Mouse (Mus musculus) erythroid progenitor cell, adult 5-6 weeks (primary cell): ENCODE results near the gene Pip5k1b. TPM values are rescaled to one million over a fixed set of nuclear protein-coding genes. Genes with fewer than 3 reads are reported as not detected.

Experiments used
- ATAC-seq: replicated peaks from 2 replicates; pipeline ENCODE4 v1.8.0; 2016; ENCODE audit warnings: moderate number of reproducible peaks, mild to moderate bottlenecking, moderate TSS enrichment, inconsistent platforms; ENCODE audit not compliant: poor library complexity, low FRiP score, severe bottlenecking
- total RNA-seq, 2 experiments: library from RNA; stranded (forward) in 1 of 2; stranded (reverse) in 1 of 2; fragments of 150-400 nt in 1 of 2; fragments of 186-747, 209-891 nt in 1 of 2; gene quantifications; 2 replicates each; pipeline versions ENCODE4 v1.2.3 to v1.2.4; 2015 to 2017; ENCODE audit warnings: low replicate concordance in 2 of 2

Pip5k1b gene
- total RNA-seq, 2 experiments from 2014 or later, result 70.0 to 96.8 TPM

DNA sequence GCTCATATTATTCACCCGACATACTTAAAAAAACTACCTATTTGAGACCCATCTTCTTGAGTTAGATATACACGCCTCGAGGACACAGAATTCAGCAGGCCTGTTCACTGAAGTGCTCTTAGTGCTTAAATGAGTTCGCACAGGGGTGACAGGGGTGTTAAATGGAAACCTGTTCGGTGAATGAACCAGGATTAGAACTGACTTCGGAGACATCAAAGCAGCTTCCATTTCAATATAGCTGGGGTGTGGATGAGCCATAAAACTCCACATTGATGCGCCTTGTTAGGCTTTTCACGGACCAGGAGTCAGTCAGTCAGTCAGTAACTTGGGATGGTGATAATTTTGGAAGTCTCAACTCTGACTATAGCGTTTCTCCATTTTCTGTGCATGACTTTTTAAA, 34.5 kb downstream of the Pip5k1b start:
- ATAC-seq, result no peak

DNA sequence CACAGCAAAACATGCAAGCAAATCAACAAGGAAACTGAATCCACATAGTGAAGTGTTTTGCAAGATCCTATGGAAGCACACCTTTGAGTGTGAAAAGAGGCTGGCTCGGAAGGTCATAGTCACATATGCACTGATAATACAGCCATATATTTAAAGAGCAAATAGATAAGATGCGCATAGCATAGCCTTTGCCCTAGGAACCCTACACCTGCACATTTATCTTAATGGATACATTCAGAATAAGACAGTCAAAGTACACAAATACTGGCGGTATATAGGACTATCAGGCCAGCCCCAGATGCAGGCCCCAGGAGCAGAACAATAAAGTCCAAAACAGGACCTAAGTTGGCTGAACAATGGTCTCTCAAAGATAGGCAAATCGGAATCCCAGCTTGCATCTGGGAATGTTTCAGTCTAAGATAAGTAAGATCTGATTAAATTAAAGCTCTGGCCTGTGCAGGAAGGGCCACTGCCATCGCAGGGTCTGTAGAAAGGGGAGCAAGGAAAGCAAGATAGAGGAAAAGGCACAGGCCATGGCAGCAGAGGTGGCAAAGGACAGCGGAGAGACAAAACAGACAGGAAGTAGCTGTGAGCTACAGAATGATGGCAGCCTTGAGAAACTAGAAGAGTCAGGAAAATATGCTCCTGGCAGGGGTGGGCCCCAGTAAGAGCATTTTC, 35.8 kb downstream of the Pip5k1b start:
- ATAC-seq, result no peak

DNA sequence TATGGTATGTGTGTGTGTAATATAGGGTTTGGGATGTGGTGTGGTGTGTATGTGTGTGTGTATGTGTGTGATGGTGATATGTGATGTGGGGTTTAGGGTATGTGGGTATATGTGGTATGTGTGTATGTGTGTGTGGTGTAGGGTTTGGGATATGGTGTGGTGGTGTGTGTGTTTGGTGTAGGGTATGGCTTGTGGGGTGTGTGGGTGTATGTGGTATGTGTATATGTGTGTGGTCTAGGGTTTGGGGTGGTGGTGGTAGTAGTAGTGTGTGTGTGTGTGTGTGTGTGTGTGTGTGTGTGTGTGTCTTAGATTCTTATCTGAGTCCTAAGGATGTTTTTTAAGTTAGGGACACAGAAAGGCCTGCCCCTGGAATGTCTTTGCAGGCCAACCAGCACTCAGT, 37.3 kb downstream of the Pip5k1b start:
- ATAC-seq, result no peak

DNA sequence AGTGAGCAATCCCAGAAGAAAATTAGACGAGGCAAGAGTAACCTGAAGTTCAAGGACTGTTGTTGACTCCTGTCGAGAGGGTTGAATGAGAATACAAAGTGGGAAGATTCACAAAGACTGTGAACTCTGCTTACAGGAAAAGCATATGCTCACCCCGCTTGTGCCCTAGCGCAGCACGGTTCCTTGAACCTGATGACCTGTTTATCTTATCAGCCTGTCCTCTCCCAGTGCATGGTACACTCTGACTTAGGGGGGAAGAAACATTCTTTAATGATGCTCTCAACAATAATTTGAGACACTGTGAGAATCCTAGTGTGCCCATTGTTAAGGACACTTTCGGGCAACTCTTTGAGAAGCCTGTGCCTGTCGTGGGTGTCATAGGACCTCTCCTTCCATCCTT, 38.6 kb downstream of the Pip5k1b start:
- ATAC-seq, result no peak

DNA sequence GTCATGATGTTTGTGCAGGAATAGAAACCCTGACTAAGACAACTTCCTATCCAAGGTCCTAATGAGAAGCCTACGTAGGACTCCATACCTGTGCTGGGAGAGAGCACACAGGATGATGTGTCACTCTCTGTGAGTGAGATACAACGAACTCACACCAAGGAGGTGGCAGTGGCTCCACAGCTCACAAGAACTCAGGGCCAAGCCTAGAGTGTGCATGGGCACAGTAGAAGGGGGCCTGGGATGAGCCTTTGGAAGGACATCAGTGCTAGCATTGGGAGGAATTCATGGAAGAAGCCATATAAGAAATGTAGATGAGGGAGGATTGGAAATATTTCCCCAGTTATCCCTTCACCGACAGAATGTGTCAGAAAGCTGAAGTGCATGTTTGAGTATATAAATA, 39.7 kb downstream of the Pip5k1b start:
- no peak for ATAC-seq

DNA sequence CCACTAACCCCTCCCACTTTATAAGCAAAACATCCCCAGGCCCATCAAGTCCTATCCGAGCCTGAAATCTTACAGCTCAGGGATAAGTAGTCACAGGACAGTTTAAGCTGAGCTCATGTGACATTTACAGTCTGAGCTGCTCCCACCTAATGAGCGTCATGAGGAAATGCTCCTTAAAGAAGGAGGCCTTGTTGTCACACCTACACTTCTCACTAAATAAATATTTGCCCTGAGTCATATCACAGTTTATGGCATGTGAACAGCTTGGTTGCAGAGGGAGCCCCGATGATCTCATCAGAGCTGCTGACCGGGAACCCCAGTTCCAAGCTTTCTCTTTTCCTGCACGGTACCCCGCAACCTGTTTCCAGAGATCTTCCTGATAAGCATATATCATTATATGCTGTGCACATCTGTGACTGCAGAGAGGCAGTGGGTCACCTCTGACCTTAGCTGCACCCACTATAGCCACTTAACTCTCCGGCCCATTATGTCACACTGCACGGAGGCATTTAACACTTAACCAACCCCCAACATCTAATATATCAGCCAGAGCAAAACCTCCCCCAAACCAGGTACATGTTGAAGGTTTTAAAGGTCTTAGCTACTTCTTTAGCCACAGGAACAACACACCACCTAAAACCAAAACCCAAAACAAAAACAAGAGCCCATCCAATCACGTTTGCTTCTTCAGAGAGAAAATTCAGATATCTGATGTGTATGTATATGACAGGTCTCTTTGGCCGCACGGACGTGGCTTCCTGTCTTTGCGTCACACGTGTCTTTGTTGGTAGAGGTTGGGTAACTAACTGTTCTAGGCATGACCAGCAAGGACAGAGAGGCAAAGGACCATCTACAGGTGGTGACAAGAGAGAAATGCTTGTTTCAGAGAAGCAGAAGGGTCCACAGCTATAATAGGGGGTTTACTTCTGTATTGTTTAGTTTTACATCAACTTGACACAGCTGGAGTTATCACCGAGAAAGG, 40.7 kb downstream of the Pip5k1b start:
- no peak for ATAC-seq

DNA sequence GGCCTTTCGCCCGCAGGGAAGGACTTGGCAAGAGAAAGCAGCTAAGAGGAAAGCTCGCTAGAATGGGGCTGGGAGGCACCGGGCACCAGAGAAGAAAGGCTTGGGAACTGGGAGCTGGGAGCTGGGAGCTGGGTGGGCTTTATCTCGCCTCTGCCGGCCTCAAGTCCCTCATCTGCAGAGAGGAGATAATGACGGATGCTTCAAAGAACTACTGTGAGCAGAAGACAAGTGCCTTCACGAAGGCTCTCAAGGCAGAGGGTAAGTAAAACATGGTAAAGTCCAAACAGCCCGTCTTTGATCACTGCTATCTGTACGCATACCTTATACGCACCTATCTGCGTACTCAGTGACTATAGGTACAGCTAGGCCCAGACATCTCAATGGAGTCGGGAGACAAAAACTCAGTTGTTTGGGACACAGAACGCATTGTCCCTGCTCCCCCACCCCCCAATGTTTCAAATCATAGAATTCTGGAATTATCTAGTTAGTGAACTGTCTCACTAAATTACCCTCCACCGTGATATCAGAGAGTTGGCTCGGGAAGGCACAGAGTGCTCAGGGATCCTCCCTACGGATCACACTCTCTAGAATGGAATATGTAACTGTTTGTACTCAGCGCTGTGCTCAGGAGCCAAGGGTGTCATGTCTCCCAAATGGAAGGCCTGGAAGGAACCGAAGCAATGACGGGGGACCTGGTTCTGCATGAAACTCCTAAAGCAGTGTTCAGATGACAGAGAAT, 42.4 kb downstream of the Pip5k1b start:
- ATAC-seq, result peak; percentile 88

DNA sequence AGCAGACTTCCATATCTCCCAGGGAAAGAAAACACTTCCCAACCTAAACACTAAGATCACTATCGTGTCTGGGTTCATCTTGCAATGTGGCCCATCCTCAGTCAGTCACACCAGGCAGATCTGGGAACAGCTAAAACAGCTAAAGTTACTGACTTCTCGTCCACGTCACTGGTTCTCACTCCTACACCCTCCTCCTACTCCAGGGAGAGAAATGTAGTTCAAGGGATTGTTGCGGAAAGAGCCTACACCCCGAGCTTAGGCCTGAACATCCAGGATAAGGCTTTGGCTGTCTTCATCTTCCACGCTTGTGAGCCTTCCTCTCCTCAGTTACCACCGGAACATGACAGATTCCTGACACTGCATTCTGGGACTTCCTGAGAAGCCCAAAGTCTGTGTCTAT, 43.7 kb downstream of the Pip5k1b start:
- ATAC-seq, result no peak

DNA sequence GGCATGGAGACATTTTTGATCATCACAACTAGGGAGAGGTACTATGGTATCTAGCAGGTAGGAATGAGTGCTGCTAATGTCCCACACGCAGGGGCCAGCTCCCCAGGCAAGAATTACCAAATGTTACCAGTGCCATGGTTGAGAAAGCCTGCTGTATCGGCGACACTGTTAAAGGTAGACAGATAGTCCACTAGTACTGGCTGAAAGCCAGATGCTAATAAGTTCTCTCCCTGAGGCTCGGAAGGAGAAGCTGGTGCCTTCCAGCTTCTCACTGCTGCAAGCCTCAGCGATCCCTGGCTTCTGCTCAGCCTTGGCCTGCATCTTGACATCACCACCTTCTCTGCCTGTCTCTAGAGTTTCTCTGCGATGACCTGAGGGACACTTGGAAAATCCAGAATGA, 46.3 kb downstream of the Pip5k1b start:
- no peak for ATAC-seq

DNA sequence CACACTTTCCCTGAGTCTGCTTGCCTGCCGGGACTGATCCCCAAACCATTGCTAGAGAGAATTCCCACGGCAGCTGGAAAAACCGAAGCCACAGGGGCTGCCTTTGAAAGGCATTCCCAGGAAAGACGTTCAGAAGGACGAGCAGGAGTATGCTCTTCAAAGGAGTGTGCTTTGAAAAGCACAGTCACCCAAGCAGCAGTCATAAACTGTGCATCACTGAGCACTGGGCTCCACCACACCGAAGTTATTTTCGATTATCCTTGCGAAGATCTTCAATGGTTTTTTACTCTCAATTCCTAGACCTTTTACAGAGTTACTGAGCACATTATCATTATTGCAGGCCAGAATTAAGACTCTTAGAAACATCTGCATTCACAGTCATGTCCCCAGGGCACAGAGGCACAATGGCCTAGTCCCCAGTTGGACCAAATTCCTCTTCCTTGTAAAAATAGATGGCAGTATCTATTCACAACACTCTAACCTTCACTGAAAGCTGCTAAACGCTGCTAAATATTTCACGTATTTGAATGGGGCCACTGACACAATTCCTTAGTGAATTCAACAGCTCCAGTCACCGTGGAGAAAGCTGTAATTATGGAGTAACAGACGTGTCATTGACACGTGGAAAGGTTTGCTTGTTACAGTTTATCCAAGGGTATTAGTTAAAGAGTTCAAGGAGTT, 47.4 kb downstream of the Pip5k1b start:
- ATAC-seq, result no peak

DNA sequence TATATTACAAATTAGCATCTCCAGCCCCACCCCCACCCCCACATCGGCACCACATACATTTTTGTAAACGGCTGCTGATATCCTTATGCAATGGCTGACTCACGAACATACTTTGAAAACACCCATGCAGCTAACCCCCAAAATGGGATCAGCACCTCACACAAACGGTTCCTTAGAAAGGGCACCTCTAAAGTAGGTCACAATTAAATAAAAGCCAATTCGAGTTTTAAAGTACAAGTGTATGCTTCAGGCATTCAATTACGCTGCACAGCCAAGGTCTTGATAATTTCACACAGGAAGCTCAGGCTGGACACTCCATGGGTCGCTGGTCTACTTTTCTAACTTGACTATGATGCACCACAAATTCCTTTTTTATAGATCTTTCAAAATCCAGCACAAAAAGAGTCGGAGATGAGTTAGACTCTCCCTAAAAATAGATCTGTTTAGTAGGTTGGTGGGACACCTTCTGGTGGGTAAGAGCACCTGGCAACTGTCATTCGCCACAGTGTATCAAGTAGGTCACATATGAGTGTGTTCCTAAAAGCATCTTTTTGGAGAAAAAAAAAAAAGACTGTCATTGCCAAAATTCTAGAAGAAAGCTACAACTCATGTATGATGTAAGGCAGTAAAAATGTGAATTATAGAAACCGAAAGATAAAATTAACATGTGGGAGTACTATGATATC, 52.8 kb downstream of the Pip5k1b start:
- ATAC-seq, result no peak

DNA sequence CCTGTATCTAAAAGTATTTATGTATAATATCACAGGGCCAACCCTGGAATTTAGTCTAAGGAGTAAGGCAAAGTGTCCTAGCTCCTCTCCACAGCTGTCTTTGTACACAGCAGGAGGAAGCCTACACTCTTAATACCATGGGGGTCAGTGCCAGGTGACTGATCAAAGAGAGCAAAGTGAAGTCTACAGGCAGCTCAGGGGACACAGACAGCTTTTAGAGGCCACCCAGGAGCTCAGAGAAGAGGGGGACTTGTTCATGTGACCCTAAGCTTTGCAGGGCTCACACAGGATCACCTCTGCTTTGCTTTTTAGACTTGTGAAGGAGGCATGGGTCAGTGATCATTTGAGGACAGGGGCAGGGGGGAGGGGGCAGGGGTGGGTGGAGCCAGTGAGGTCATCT, 54.1 kb downstream of the Pip5k1b start:
- ATAC-seq, result no peak

DNA sequence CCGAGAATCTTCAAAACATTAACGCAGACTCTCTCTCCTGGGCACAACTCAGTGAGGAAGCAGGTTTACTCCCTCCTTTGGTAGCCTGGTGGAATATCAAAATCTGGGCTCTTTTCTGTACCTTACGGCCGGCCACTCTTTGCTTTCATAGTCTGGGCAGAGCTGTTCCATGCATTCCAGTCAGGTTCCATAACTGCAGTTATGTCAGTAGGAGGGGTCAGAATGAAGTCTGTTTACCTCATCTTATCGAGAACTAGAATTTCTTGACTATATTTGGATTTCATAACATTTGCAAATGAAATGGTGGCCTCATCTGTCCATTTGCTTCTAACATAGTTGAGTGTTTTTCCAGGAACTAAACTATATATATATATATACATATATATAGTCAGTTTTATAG, 55.2 kb downstream of the Pip5k1b start:
- no peak for ATAC-seq

DNA sequence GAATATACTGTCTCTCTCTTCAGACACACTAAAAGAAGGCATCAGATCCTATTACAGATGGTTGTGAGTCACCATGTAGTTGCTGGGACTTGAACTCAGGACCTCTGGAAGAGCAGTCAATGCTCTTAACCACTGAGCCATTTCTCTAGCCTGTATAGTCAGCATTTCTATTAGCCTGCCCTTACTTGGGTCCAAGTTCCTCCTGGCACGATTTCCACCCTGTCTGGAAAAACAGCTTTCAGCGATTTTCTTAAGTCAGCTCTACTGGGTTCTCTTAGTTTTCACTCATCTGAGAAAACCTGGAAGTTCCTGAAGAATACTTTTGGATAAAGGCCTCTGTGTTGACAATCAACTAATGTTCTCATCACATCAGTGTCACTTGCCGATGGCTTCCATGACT, 56.4 kb downstream of the Pip5k1b start:
- no peak for ATAC-seq

DNA sequence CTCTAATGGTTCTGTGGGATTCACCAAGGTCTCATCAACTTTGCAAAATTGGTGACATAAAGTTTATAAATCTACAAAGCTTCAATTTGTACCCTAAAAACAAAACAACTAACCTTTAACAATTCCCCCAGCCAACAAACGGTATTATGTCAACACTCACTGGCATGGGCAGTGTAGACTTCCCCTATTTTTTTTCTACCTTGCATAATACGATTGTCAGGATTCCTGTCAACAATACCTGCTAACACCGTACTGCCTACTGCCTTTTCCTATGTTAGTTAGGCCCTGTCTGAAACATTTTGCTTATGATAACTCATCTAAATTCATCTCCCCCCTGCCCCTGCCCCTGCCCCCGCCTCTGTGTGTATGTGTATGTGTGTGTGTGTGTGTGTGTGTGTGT, 61.8 kb downstream of the Pip5k1b start:
- ATAC-seq, result no peak

DNA sequence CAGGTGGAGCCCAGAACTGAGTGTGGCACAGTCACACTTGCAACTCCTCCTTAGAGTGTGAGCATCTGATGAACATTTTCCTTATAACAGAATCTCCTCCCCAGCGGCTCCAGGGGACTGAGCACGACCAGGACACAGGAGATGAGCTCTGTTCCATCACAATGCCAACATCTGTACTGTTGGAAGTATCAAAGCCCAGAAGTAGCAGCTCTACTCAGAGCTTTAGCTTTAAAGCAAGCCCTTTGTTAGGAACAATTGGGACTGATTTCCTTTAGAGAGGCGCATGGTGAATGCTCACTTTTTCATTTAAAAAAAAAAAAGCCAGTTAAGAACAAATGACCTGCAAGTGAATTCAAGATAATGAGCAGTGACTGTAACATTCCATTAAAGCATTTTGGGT, 63.8 kb downstream of the Pip5k1b start:
- ATAC-seq, result no peak

DNA sequence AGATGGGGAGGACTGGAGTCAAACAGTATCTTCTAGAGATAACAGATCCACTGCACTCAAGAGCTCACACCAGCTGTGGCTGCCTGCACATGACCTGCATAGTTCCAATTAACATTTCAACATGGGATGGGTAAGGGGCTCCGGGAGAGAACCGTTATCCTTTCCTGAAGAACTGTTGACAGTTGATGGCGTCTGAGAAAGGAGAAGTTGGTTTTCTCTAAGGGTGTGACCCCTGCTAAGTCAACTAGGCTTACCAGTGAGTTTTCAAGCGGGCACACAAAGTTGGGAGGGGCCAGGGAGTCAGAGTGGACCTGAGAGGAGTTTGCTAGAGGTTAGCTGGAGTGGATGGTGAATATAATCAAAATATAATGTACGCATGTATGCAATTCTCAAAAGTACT, 65.4 kb downstream of the Pip5k1b start:
- ATAC-seq, result no peak

DNA sequence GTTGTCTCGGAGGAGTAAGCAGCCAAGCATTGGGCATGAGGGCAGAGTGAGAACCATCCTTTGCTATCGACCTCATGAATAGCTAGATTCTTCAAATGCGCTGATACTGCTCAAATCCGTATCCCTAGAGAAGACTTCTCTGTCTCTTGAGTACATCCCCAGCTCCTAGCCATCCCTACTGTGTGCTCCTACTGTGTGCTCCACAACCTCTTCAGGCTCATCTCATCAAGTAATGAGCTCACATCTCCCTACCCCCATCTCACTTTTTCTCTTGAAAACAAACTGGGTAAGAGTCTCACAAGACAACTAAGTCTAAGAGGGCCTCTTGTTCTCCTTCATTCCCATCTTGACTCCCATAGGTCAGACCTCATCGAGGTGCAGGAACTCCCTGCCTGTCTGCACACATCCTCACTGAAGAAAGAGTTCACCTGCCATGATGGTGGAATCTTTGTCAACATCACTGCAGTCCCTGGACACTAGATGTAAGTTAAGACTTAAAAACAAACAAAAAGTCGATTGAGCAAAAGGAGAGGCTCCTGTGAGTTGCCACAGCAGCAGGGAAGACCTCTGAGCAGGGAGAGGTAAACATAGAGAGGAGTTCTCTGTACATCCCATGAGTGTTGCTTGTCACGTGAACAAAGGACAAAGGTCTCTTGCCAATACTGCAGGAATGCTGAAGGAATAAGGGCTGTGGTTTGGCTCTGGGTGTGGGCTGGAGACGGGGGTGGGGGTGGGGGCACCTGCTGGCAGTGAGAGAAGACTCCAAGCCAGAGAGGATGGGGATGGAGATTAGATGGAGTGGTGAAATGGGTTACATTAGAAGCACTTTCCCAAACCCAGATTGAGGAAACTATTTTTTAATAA, 69.0 kb downstream of the Pip5k1b start:
- no peak for ATAC-seq
